Mouse (Mus musculus): Measurements from ENCODE around the gene Aqp11. TPM values are rescaled to one million over a fixed set of nuclear protein-coding genes. Genes with fewer than 3 reads are reported as not detected.

Gene Aqp11
- total RNA-seq (2021), result 10 to 100 TPM in 1 of 2 experiments, 1 to 10 TPM in 1; 8.9 to 10.3 TPM
- long read RNA-seq, experiment 1, partial matches to known transcripts, result 0 of 4 reads
- long read RNA-seq, experiment 1, other reads (novel, unspliced or antisense), result 0 of 4 reads
- long read RNA-seq, experiment 2, transcript Aqp11-205 (3 exons, 3,737 nt), result major isoform, 11 of 11 reads
- long read RNA-seq, experiment 2, partial matches to known transcripts, result 0 of 11 reads
- long read RNA-seq, experiment 2, other reads (novel, unspliced or antisense), result 0 of 11 reads

DNA sequence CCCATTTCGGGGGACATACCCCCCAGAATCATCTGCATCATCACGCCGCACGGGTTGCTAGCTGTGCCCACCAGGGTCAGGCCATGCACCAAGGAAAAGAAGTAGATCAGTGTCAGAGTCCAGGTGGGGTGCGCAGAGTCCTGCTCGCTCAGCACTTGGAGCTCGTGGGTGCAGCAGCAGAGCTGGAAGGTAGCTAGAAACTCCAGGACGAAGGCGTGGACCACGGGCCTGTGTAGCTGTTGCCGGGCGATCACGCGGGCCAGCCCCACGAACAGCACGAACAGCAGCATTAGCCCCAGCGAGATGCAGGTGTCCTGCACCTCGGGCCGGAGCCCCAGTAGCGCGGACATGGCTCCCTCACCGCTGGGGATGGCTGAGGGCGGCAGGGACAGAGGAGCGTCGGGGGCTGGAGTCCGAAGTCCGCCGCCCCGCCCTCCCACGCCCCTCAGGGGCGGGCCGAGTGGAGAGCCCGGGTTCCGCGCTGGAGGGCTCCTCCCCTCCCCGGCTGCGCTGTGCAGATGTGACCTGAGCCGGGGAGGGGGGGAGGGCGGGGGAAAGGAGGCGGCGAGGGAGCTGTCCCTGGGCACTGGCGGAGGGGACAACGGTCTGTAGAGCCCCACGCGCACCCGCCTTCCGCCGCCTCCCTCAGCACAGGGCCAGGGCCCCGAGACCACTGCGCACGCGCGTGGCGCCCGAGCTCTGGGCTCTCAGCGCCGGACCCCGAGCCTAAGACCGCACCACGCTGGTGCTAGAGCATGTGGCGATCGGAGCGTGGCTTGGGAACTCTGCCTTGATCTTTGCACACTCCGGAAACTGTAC is at the start of gene Aqp11:
Gene Aqp11, minus strand, starts transcription at position 652 of the 819 bp plus-strand sequence.
- DNase-seq (ENCODE audit: low spot score in 2 of 2), result peak; percentile 75 to 82

GRCm38 (mm10) chr7:97783523-97783922 is 45.4 kb upstream of the Aqp11 start:
- DNase-seq (ENCODE audit: low spot score in 2 of 2), result no peak

GRCm38 (mm10) chr7:97781496-97781895 is 43.4 kb upstream of the Aqp11 start:
- no peak for DNase-seq (ENCODE audit: low spot score in 2 of 2)

GRCm38 (mm10) chr7:97780815-97781214 is 42.7 kb upstream of the Aqp11 start:
- no peak for DNase-seq (ENCODE audit: low spot score in 2 of 2)

GRCm38 (mm10) chr7:97780222-97780621 is 42.1 kb upstream of the Aqp11 start:
- DNase-seq (ENCODE audit: low spot score in 2 of 2), result no peak

- no peak for DNase-seq (ENCODE audit: low spot score in 2 of 2)
Observed at GRCm38 (mm10) chr7:97777191-97777590, 39.1 kb upstream of the Aqp11 start.

DNA sequence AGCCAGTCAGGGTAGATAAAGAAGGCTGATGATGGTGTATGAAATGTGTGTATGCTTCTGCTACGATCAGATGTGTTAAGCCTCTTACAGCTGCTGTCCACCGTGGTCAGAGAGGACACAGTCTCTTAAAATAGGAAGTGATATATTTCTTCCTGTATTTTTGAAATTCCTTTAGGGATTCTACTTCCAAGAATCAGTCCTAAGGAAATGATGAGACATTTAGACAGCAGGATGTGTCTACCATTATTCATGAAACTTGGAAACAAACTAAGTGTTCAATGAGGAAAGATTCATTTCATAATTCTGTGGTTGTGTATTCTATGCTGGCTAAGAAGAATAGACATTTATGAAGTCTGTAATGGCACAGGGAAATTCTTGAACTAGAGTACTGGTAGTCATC is 37.8 kb upstream of the Aqp11 start:
- no peak for DNase-seq (ENCODE audit: low spot score in 2 of 2)

GRCm38 (mm10) chr7:97775380-97775779 is 37.3 kb upstream of the Aqp11 start:
- DNase-seq (ENCODE audit: low spot score in 2 of 2), result no peak

DNA sequence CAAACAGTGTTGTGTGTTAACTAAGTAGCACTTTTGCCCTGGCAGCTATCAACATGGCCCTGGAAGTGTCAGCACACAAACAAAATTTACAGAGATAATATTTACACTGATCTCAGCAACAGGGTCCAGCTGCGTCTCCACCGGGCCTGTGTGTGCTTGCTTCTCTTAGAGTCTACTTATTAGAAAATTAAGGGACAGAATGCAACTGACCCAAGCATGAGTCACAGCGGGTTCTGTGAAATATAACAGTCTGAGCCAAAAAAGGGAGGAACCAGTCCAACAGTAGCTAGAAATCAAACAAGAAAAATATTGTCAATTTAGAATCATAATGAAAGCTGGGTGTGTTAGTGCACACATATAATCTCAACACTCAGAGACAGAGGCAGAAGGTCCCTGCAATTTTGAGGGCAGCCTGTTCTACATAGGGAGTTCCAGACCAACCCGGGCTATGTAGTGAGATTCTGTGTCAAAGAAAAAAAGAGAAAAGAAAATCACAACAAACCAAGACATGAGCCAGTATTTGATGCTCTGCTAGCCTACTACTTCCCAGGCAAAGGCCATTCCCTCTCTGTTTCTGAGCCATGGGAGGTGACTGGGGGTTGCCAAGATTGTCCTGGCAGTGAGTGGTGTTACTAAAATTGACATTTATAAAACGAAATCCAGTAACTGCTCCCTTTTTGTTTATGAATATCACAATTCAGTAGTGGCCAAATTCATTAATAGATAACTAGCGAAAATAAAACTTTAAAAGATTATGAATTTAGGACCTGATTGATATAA is 32.9 kb upstream of the Aqp11 start:
- DNase-seq (ENCODE audit: low spot score in 2 of 2), result no peak

DNA sequence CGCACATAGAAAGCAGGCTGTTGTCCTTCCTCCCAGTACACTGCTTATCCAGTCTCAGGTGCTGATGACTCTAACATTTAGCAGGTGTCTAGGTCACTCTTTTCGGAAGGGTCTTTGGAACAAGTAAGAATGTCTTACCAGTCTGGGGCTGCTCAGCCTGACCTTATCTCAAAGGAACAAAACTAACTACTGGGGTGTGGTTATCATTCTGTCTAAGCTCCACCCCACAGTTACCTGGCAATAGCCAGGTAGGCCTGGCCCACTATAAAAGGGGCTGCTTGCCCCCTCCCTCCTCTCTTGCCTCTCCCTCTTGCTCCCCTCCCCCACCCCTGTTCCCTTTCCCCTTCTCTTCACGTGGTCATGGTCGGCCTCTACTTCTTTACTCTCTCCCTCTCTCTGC is 30.9 kb upstream of the Aqp11 start:
- no peak for DNase-seq (ENCODE audit: low spot score in 2 of 2)

DNA sequence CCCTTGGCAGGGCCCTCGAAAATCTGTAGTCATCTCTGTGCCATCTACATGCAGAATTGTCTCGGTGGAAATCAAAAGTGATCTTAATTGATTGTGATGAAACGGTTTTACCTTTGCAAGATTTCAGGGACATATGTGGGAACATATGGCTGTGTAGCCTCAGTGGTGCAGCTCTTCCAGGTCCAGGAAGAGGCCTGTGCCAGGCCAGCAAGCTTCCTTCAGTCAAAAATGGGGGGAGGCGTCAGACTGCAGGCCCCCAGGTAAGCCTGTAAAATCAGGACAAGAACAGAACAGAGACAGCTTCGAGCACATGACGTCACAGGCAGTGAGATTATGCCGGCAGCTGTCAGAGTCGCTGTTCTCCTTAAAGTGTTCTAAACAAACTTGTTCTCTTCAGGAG is 29.8 kb upstream of the Aqp11 start:
- no peak for DNase-seq (ENCODE audit: low spot score in 2 of 2)

DNA sequence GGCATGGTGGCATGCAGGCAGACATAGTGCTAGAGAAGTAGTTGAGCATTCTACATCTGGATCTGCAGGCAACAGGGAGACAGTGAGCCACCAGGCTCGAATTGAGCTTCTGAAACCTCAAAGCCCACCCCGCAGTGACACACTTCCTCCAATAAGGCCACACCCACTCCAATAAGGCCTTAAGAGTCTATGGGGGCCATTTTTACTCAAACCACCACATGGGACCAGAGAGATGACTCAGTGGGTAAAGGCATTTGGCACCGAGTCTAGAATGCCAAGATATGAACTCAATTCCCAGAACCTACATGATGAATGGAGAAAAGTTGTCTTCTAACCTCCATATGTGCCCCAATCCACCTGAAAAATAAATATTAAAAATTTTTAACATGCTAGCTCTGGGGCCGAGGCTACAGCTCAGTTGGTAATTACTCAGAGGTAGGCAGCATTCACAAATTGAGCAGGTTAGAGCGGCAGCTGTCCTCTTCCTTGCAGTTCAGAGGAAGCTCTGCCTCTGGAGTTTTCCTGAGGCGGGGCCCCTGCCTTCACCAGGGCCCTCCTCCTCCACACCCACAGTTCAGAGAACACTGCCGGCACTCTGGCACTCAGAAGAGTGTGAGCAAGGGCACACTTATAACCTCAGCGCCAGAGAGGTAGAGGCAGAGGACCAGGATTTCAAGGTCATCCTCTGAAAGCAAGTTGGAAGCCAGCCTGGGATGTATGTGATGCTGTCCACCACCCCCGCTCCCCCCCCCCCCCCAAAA is 28.5 kb upstream of the Aqp11 start:
- no peak for DNase-seq (ENCODE audit: low spot score in 2 of 2)

DNA sequence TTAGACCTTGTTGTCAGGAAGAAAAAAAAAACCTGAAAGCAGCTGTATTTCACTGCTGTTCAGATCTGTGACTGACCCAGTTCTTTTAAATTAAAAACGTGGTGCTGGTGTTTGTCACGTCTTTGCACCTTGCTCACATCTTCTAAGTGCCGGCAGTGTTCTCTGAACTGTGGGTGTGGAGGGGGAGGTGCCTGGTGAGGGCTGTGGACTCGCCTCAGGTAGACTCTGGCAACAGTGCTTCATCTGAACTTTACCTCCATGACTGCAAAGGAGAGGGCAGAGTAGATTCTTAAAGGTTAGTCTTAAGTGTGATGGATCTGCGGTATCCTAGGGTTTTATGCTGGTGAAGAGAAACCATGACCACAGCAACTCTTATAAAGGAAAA is 27.9 kb upstream of the Aqp11 start:
- DNase-seq (ENCODE audit: low spot score in 2 of 2), result no peak

DNA sequence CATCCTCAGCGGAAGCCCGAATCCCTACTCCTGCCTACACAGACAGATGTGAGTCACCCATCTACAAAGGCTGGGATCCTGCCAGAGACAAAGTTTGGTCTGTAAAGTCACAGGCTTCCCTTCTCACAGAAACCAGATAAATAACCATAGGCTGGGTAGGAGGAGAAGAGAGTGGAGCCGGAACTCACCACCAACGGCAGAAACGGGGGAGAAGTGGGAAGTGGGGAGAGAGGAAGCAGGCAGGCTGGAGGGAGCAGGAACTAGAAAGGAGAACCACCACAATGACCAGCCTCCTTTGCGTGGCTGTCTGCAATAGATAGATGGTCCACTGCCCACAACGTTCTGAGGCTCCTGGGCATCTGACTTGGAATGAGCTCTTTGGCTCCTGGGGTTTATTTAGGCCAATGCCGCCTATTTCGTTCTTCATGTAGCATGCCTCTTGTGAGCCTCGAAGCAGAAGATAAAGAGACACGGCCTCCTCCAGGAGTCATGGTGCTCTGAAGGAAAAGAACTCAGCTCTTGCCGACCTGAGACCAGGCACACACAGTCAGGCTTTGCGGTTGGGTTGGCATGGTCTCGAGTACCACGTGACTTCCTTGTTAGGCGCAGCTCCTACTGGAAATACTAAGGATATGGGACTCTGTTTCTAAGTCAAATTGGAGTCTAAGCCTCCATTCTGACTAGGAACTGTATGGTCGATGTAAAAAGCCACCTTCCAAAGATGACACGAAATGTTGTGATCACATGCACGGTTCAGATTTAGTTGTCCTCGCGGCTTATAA is 27.3 kb upstream of the Aqp11 start:
- DNase-seq (ENCODE audit: low spot score in 2 of 2), result peak in 1 of 2 experiments; percentile 5

DNA sequence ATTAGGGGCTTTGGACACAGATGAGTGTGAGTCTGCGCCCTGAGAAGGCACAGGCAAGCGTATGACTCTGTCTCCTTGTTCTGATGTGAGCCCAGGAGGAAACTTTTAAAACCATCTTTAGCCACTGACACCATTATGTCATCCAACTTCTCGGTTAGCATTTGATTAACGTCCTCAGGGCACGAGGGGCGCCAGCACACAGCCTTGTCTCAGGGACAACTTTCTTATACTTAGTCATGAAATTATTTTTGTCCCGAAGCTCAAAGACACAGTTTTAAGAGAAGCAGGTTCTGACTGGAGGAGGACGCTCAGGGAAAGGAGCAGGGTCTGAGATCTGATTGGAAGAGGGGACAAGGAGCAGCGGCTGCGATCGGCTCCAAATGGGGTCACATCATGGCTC is 26.5 kb upstream of the Aqp11 start:
- no peak for DNase-seq (ENCODE audit: low spot score in 2 of 2)

GRCm38 (mm10) chr7:97756967-97757881 is 19.1 kb upstream of the Aqp11 start:
- DNase-seq (ENCODE audit: low spot score in 2 of 2), result no peak

DNA sequence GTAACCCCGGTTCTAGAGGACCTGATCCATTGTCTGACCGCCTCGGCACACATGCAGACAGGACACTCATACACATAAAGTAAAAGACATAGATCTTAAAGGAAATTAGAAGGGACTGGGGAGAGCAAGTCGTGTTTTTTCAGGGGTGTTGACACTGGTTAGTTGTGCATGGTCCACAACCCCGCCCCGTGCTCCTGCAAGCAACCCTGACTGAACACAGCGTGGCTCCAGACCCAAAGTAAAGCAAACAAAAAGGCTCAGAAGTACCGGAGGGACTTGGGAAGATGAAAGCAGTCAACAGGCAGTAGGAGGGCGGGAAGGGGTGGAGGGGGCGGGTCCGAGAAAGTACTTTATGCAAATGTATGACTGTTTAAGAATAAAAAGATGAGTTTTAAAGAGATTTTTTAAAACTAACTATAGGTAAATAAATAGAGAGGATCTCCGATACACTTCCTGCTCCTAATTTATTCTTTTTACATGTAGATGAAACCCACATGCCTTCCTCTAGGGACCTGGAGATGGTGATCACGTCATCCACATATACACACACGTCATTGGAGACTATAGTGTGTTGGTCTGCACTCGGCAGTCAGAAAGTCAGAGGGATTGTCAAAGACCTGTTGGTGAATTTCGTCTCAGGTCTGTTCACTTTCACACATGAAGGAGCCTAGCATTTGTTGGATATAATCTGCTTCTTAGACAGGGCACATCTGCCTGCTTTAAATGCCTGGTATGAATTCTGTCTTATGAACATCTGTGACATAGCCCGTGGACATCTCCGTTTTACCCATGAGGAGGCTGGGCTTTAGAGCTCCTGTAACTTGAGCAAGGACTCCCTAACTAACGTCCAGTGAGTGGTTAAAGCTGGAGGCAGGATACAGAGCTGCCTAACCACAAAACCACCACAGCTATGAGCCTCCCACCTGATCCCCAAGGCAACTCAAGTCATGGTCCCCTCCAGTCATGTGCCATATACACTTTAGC is 11.4 kb upstream of the Aqp11 start:
- no peak for DNase-seq (ENCODE audit: low spot score in 2 of 2)

All from adrenal gland, postnatal 4 days (tissue).